Mouse (Mus musculus) kidney, embryonic 15.5 days (tissue): ENCODE measurements around the gene Ano8. TPM values are rescaled to one million over a fixed set of nuclear protein-coding genes. Genes with fewer than 3 reads are reported as not detected.

Experiments used
- ATAC-seq: fragments of 200-750 bp; cut with Nextera tagmentation; replicated peaks from 2 replicates; pipeline ENCODE4 v1.8.0; 2017; ENCODE audit warnings: moderate TSS enrichment; ENCODE audit not compliant: low FRiP score
- H3K27ac ChIP-seq: fragments of 300-500 bp; sonication (generic); 2 replicates; pipeline ENCODE4 v1.5.1; 2015; ENCODE audit warnings: mild to moderate bottlenecking, inconsistent platforms
- H3K27me3 ChIP-seq: fragments of 300-500 bp; sonication (generic); 2 replicates; pipeline ENCODE4 v1.6.1; 2015; ENCODE audit warnings: inconsistent platforms
- H3K36me3 ChIP-seq: fragments of 300-500 bp; sonication (generic); 2 replicates; pipeline ENCODE4 v1.6.1; 2015; ENCODE audit warnings: inconsistent platforms
- H3K4me1 ChIP-seq: fragments of 300-500 bp; sonication (generic); 2 replicates; pipeline ENCODE4 v1.6.1; 2015; ENCODE audit warnings: inconsistent platforms
- H3K4me2 ChIP-seq: fragments of 300-500 bp; sonication (generic); 2 replicates; pipeline ENCODE4 v1.6.1; 2015; ENCODE audit warnings: moderate library complexity, mild to moderate bottlenecking, inconsistent platforms
- H3K4me3 ChIP-seq: fragments of 300-500 bp; sonication (generic); replicated peaks from 2 replicates; pipeline ENCODE4 v1.5.1; 2015; ENCODE audit warnings: mild to moderate bottlenecking, inconsistent platforms
- H3K9ac ChIP-seq: fragments of 300-500 bp; sonication (generic); 2 replicates; pipeline ENCODE4 v1.6.1; 2015; ENCODE audit warnings: mild to moderate bottlenecking, inconsistent platforms
- H3K9me3 ChIP-seq: fragments of 300-500 bp; sonication (generic); replicated peaks from 2 replicates; pipeline ENCODE4 v1.6.1; 2016; ENCODE audit warnings: inconsistent platforms
- WGBS: fragments of 180-500 bp; shearing (Covaris S2); methylation state at CpG from one replicate; pipeline ENCODE4 v1.1.7; 2015; ENCODE audit warnings: mixed read lengths; 5-methylcytosine and 5-hydroxymethylcytosine counted together
- polyA plus RNA-seq: library from polyadenylated mRNA; unstranded; fragments of >200 nt; fragmentation: Nextera tagmentation; extraction: Ambion mirVana; gene quantifications from 2 replicates; pipeline ENCODE4 v1.2.1, GENCODE M21; 2015

Gene Ano8
- polyA plus RNA-seq, 1 experiment from 2014 or later: 2.0 TPM

DNA sequence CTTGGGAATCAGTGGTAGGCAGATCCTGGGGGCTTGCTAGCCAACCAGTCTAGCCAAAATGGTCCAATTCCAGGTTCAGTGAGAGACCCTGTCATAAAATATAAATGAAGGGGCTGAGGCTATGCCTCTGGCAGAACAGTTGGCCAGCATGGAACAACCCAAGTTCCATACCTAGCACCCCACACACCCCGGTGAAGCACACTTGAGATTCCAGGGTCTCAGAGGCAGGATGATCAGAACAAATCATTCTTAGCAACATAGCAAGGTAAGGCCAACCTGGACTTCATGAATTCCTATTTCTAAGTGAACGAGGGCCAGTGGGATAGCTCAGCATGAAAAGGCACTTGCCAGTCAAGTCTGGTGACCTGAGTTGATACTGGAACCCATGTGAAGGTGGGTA lies 18.6 kb downstream of the Ano8 start:
- Histone ChIP-seq H3K9ac (no peak overlapping the region), H3K27ac (no peak overlapping the region), H3K36me3 (peaks cover 29% of the 10 kb centered on the region), H3K27me3 (no peaks in the 10 kb centered on the region), H3K9me3 (no peaks in the 10 kb centered on the region), H3K4me1 (peaks cover 51% of the 10 kb centered on the region), H3K4me3 (no peak overlapping the region), H3K4me2 (no peak overlapping the region)
- ATAC-seq: no peak
- 91% methylated on average over 2 of the region's 2 CpGs for WGBS

DNA sequence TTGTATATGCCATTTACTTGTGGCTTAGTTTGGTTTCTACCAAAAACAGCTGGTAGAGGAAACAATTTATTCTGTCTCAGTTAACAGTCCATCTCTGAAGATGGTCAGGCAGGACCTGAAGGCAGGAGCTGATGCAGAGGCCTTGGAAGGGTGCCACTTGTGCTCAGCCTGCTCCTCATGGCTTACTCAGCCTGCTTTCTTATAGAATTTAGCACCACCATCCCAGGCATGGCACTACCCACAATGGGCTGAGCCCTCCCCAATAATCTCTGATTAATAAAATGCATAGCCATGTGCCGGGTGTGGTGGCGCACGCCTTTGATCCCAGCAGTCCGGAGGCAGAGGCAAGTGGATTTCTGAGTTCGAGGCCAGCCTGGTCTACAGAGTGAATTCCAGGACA lies 19.6 kb downstream of the Ano8 start:
- Histone ChIP-seq H3K4me1 (peaks cover 50% of the 10 kb centered on the region), H3K4me3 (no peak overlapping the region), H3K9me3 (no peaks in the 10 kb centered on the region), H3K27ac (no peak overlapping the region), H3K9ac (no peak overlapping the region), H3K27me3 (no peaks in the 10 kb centered on the region), H3K4me2 (no peak overlapping the region), H3K36me3 (peaks cover 25% of the 10 kb centered on the region)
- WGBS: 95% methylated on average over 5 of the region's 5 CpGs
- ATAC-seq: no peak

- no peak overlapping the region for H3K9ac ChIP-seq
- H3K4me1 ChIP-seq: peaks cover 45% of the 10 kb centered on the region
- WGBS: 80% methylated on average over 8 of the region's 8 CpGs
- H3K4me2 ChIP-seq: peak overlapping the region; percentile 89
- no peak overlapping the region for H3K27ac ChIP-seq
- H3K4me3 ChIP-seq: peak overlapping the region; percentile 92
- no peaks in the 10 kb centered on the region for H3K9me3 ChIP-seq
- H3K36me3 ChIP-seq: peaks cover 28% of the 10 kb centered on the region
- no peak for ATAC-seq
- no peaks in the 10 kb centered on the region for H3K27me3 ChIP-seq
Measured at GRCm38 (mm10) chr8:71465733-71466132, 20.0 kb downstream of the Ano8 start.

GRCm38 (mm10) chr8:71464513-71465500 lies 21.0 kb downstream of the Ano8 start, which contains the start of gene Mrpl34:
TSS of gene Mrpl34 (plus strand) at chr8:71464959.
- Histone ChIP-seq H3K27me3 (no peaks in the 10 kb centered on the region), H3K9me3 (no peaks in the 10 kb centered on the region), H3K4me2 (peak within 1 kb of the TSS; percentile 89), H3K9ac (peak within 1 kb of the TSS; percentile 79), H3K27ac (peak within 1 kb of the TSS; percentile 85), H3K4me3 (peak within 1 kb of the TSS; percentile 92), H3K4me1 (peaks cover 36% of the 10 kb centered on the region), H3K36me3 (peaks cover 34% of the 10 kb centered on the region)
- WGBS: under 1% methylated on average over 59 of the region's 59 CpGs
- peak; percentile 82 for ATAC-seq

GRCm38 (mm10) chr8:71463188-71464033 lies 22.4 kb downstream of the Ano8 start, which contains the start of gene Abhd8:
TSS of gene Abhd8 (minus strand) at chr8:71463655.
- peak; percentile 82 for ATAC-seq

DNA sequence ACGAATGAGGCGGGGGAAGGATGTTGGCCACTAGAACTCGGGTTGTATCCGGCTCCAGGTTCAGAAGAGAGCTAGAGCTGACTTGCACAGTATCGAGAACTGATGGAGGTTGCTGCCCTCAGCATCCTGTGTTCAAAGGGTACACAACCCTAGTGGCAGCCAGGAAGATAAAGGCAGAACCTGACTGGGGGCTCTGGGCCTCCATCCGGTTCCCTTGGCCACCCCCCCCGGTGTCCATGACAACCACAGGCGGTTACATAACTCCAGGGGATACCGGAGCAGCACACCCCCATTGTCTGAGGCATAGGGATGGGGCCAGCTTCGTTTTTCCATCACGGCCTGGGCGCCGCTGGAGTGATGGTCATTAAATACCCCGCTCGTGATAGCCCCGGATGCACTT lies 23.0 kb downstream of the Ano8 start:
- H3K27ac ChIP-seq: peak overlapping the region; percentile 85
- peak overlapping the region; percentile 79 for H3K9ac ChIP-seq
- H3K36me3 ChIP-seq: peaks cover 54% of the 10 kb centered on the region
- peaks cover 33% of the 10 kb centered on the region for H3K4me1 ChIP-seq
- peak overlapping the region; percentile 92 for H3K4me3 ChIP-seq
- peak overlapping the region; percentile 89 for H3K4me2 ChIP-seq
- no peaks in the 10 kb centered on the region for H3K27me3 ChIP-seq
- ATAC-seq: 0 out of 2 replicates have a peak, but pooled peaks have one; percentile 1
- H3K9me3 ChIP-seq: no peaks in the 10 kb centered on the region
- 8% methylated on average over 16 of the region's 16 CpGs for WGBS

More at GRCm38 (mm10) chr8:71463188-71464033, 22.4 kb downstream of the Ano8 start, which contains the start of gene Abhd8:
- H3K27me3 ChIP-seq: no peaks in the 10 kb centered on the region
- WGBS: 1% methylated on average over 55 of the region's 55 CpGs
- peaks cover 33% of the 10 kb centered on the region for H3K4me1 ChIP-seq
- peaks cover 48% of the 10 kb centered on the region for H3K36me3 ChIP-seq
- peak within 1 kb of the TSS; percentile 85 for H3K27ac ChIP-seq
- peak within 1 kb of the TSS; percentile 79 for H3K9ac ChIP-seq
- peak within 1 kb of the TSS; percentile 92 for H3K4me3 ChIP-seq
- H3K4me2 ChIP-seq: peak within 1 kb of the TSS; percentile 89
- no peaks in the 10 kb centered on the region for H3K9me3 ChIP-seq

- Histone ChIP-seq H3K9ac (no peak overlapping the region), H3K4me3 (peak overlapping the region; percentile 92), H3K27ac (no peak overlapping the region), H3K4me1 (peaks cover 33% of the 10 kb centered on the region), H3K4me2 (peak overlapping the region; percentile 89), H3K27me3 (no peaks in the 10 kb centered on the region), H3K36me3 (peaks cover 56% of the 10 kb centered on the region), H3K9me3 (no peaks in the 10 kb centered on the region)
- 67% methylated on average over 4 of the region's 4 CpGs for WGBS
- no peak for ATAC-seq
Measured at GRCm38 (mm10) chr8:71462191-71462590, 23.6 kb downstream of the Ano8 start.

DNA sequence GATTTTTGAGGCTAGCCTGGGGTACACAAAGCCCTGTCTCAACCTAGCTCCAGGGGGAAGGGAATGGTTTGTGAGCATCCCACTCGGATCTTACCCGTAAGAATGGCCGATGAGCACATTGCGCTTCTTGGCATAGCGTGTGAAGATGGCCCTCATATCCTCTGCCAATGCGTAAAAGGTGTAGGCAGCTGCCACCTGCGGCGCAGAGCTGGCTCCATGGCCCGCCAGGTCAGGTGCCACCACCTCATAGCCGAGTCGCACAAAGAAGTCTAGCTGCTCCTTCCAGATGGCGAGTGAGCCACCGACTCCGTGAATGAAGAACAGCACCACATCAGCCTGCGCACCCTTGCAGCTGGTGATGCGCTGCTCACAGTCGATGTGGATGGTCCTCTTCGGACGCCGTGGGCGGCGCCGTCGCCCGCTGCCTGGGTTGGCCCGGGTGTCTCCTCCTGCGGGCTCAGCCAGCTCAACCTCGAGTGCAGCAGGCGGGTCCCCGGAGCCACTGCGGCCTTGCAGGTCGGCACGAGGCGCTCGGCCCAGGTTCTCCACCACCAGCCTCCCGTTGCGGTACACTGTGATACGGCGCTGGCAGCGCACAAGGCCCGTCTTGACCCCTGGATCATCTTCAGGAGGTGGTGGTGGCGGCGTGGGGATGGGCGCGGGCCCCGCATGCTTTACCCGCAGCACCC lies 24.5 kb downstream of the Ano8 start:
- Histone ChIP-seq H3K36me3 (peaks cover 50% of the 10 kb centered on the region), H3K27ac (no peak overlapping the region), H3K4me1 (peaks cover 33% of the 10 kb centered on the region), H3K4me2 (no peak overlapping the region), H3K9me3 (no peaks in the 10 kb centered on the region), H3K9ac (no peak overlapping the region), H3K27me3 (no peaks in the 10 kb centered on the region), H3K4me3 (no peak overlapping the region)
- ATAC-seq: no peak
- 80% methylated on average over 47 of the region's 47 CpGs for WGBS

DNA sequence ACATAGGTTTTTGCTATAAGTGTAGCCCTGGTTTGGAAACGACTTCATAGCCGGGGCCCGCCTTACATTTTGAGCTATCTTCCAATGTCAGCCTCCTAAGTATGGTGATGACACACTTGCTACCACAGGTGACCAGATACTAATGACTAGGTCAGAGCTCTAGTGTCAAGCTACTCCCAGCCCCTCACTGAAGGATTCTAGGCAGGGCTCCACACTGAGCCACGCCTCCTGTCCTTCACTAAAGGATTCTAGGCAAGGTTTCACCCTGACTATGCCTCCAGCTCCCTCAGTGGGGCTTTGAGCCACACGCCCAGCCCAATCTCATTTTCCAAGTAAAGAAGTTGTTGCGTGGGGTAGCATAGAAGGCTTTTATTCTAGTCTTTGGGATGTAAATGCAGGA lies 25.0 kb downstream of the Ano8 start:
- peaks cover 45% of the 10 kb centered on the region for H3K36me3 ChIP-seq
- no peak overlapping the region for H3K4me3 ChIP-seq
- no peak overlapping the region for H3K27ac ChIP-seq
- H3K27me3 ChIP-seq: no peaks in the 10 kb centered on the region
- H3K9me3 ChIP-seq: no peaks in the 10 kb centered on the region
- peaks cover 27% of the 10 kb centered on the region for H3K4me1 ChIP-seq
- WGBS: 94% methylated on average over 6 of the region's 6 CpGs
- ATAC-seq: no peak
- no peak overlapping the region for H3K4me2 ChIP-seq
- H3K9ac ChIP-seq: no peak overlapping the region

- no peak overlapping the region for H3K9ac ChIP-seq
- peaks cover 45% of the 10 kb centered on the region for H3K36me3 ChIP-seq
- no peak overlapping the region for H3K4me3 ChIP-seq
- no peak for ATAC-seq
- WGBS: 85% methylated on average over 20 of the region's 20 CpGs
- H3K4me1 ChIP-seq: peaks cover 7% of the 10 kb centered on the region
- H3K9me3 ChIP-seq: no peaks in the 10 kb centered on the region
- no peaks in the 10 kb centered on the region for H3K27me3 ChIP-seq
- H3K4me2 ChIP-seq: no peak overlapping the region
- H3K27ac ChIP-seq: no peak overlapping the region
Measured at GRCm38 (mm10) chr8:71457659-71458270, 28.0 kb downstream of the Ano8 start.

GRCm38 (mm10) chr8:71456906-71457305 lies 28.9 kb downstream of the Ano8 start:
- H3K9ac ChIP-seq: no peak overlapping the region
- H3K4me3 ChIP-seq: no peak overlapping the region
- WGBS: 49% methylated on average over 22 of the region's 22 CpGs
- H3K27ac ChIP-seq: no peak overlapping the region
- no peaks in the 10 kb centered on the region; the same call in 1 of the 2 replicates for H3K4me1 ChIP-seq
- peaks cover 45% of the 10 kb centered on the region for H3K36me3 ChIP-seq
- no peak overlapping the region for H3K4me2 ChIP-seq
- no peaks in the 10 kb centered on the region for H3K9me3 ChIP-seq
- ATAC-seq: no peak
- no peaks in the 10 kb centered on the region for H3K27me3 ChIP-seq
